In genomic region chr2:158094300-158094699, GRCm38 (mm10) we compare ENCODE assay signal across 17 mouse cellular contexts. TPM values are rescaled to one million over a fixed set of nuclear protein-coding genes. Genes with fewer than 3 reads are reported as not detected.
A peak's percentile ranks its signal among the peaks of the same experiment; 100 is the strongest.
DNase-seq lines count a peak whose midpoint lies in the region; ATAC-seq and TF ChIP-seq lines count a peak whose summit lies in the region.
"Had no signal": no experiment of that assay in that cellular context is flagged by ENCODE, and none has a peak within 500 bp of the region (broad histone marks: within the 10 kb centered on the region; RNA-seq: fewer than 3 reads in every experiment).

No protein-coding gene starts in this region.

- H3K36me3 ChIP-seq in heart, embryonic 11.5 days (ENCODE audit: control insufficient read depth, insufficient read depth, low read length), result no peaks in the 10 kb centered on the region
- no peaks in the 10 kb centered on the region for H3K36me3 ChIP-seq in limb, embryonic 15.5 days
- H3K36me3 ChIP-seq in limb, embryonic 10.5 days, result no peaks in the 10 kb centered on the region
- H3K36me3 ChIP-seq in heart, postnatal 0 days (replicated peaks; ENCODE audit: control insufficient read depth, insufficient read depth, low read length), result no peaks in the 10 kb centered on the region
- H3K36me3 ChIP-seq in stomach, embryonic 15.5 days, result no peaks in the 10 kb centered on the region
- H3K36me3 ChIP-seq in hindbrain, embryonic 13.5 days, result no peaks in the 10 kb centered on the region
- H3K36me3 ChIP-seq in hindbrain, embryonic 12.5 days, result no peaks in the 10 kb centered on the region
- H3K36me3 ChIP-seq: embryonic facial prominence, embryonic 12.5 days; liver, embryonic 13.5 days; midbrain, embryonic 15.5 days had no signal

- no peak for TF ChIP-seq EP300 in heart, postnatal 0 days (IDR thresholded peaks at IDR 0.05; ENCODE audit: low read depth)

- no peak overlapping the region for H3K4me3 ChIP-seq in heart, embryonic 11.5 days (ENCODE audit: low read depth, low read length)
- no peak overlapping the region for H3K4me3 ChIP-seq in limb, embryonic 15.5 days
- H3K4me3 ChIP-seq in limb, embryonic 10.5 days, result no peak overlapping the region
- no peak overlapping the region for H3K4me3 ChIP-seq in heart, postnatal 0 days (ENCODE audit: low read depth, low read length)
- no peak overlapping the region for H3K4me3 ChIP-seq in stomach, embryonic 15.5 days (replicated peaks)
- H3K4me3 ChIP-seq in hindbrain, embryonic 13.5 days, result no peak overlapping the region
- no peak overlapping the region for H3K4me3 ChIP-seq in hindbrain, embryonic 12.5 days
- H3K4me3 ChIP-seq: embryonic facial prominence, embryonic 12.5 days; liver, embryonic 13.5 days; midbrain, embryonic 15.5 days had no signal

- peaks cover 11% of the 10 kb centered on the region for H3K4me1 ChIP-seq in heart, embryonic 11.5 days (ENCODE audit: control insufficient read depth, insufficient read depth, low read length)
- H3K4me1 ChIP-seq in limb, embryonic 15.5 days, result peaks cover 17% of the 10 kb centered on the region
- peaks cover 16% of the 10 kb centered on the region for H3K4me1 ChIP-seq in limb, embryonic 10.5 days
- peaks cover 13% of the 10 kb centered on the region for H3K4me1 ChIP-seq in heart, postnatal 0 days (ENCODE audit: control insufficient read depth, insufficient read depth)
- peaks cover 34% of the 10 kb centered on the region for H3K4me1 ChIP-seq in stomach, embryonic 15.5 days
- peaks cover 13% of the 10 kb centered on the region; the same call in 1 of the 2 replicates for H3K4me1 ChIP-seq in hindbrain, embryonic 13.5 days (replicated peaks)
- 0 out of 2 replicates have a peak, but pooled peaks cover 8% of the 10 kb centered on the region for H3K4me1 ChIP-seq in hindbrain, embryonic 12.5 days
- H3K4me1 ChIP-seq: midbrain, embryonic 15.5 days had no signal

- H3K4me2 ChIP-seq in heart, embryonic 11.5 days, result no peak overlapping the region
- H3K4me2 ChIP-seq in limb, embryonic 15.5 days, result no peak overlapping the region
- no peak overlapping the region for H3K4me2 ChIP-seq in heart, postnatal 0 days (ENCODE audit: low read depth, low read length)
- H3K4me2 ChIP-seq in stomach, embryonic 15.5 days, result no peak overlapping the region
- H3K4me2 ChIP-seq in hindbrain, embryonic 13.5 days, result no peak overlapping the region
- no peak overlapping the region for H3K4me2 ChIP-seq in hindbrain, embryonic 12.5 days (replicated peaks)
- H3K4me2 ChIP-seq: embryonic facial prominence, embryonic 12.5 days; hindbrain, embryonic 14.5 days; liver, embryonic 13.5 days; midbrain, embryonic 15.5 days had no signal

- TF ChIP-seq CTCF in heart, postnatal 0 days (IDR thresholded peaks at IDR 0.05; ENCODE audit: low read depth), result no peak

- no peaks in the 10 kb centered on the region for H3K27me3 ChIP-seq in heart, embryonic 11.5 days (ENCODE audit: control insufficient read depth, insufficient read depth, low read length)
- no peaks in the 10 kb centered on the region for H3K27me3 ChIP-seq in limb, embryonic 15.5 days
- no peaks in the 10 kb centered on the region for H3K27me3 ChIP-seq in limb, embryonic 10.5 days (ENCODE audit: low read depth, poor library complexity, severe bottlenecking)
- H3K27me3 ChIP-seq in heart, postnatal 0 days (ENCODE audit: control insufficient read depth, insufficient read depth, low read length), result no peaks in the 10 kb centered on the region
- H3K27me3 ChIP-seq in stomach, embryonic 15.5 days (replicated peaks), result no peaks in the 10 kb centered on the region
- no peaks in the 10 kb centered on the region for H3K27me3 ChIP-seq in hindbrain, embryonic 13.5 days
- H3K27me3 ChIP-seq in hindbrain, embryonic 12.5 days, result no peaks in the 10 kb centered on the region
- H3K27me3 ChIP-seq: embryonic facial prominence, embryonic 12.5 days; midbrain, embryonic 15.5 days; Patski had no signal

- WGBS in heart, embryonic 11.5 days (ENCODE audit: insufficient replicate concordance), result 72% methylated on average over 7 of the region's 7 CpGs
- WGBS in limb, embryonic 15.5 days, result 76% methylated on average over 7 of the region's 7 CpGs
- 90% methylated on average over 7 of the region's 7 CpGs for WGBS in limb, embryonic 10.5 days
- WGBS in heart, postnatal 0 days, result 70% methylated on average over 7 of the region's 7 CpGs
- WGBS in stomach, embryonic 15.5 days, result 34% methylated on average over 7 of the region's 7 CpGs
- 86% methylated on average over 7 of the region's 7 CpGs for WGBS in hindbrain, embryonic 13.5 days
- 80% methylated on average over 7 of the region's 7 CpGs for WGBS in hindbrain, embryonic 12.5 days

- DNase-seq in heart, adult 18-20 months, result peak; percentile 44 to 48
- no peak for DNase-seq in limb, embryonic 10.5 days (ENCODE audit: low spot score)
- peak; percentile 5 for DNase-seq in heart, postnatal 0 days (ENCODE audit: low spot score)
- DNase-seq: B cell, adult 2 months; layer of hippocampus, postnatal 36 days; left cerebral cortex, postnatal 4 days; liver, embryonic 13.5 days; thymus, postnatal 4 days had no signal

- no peaks in the 10 kb centered on the region for H3K9me3 ChIP-seq in heart, embryonic 11.5 days (replicated peaks; ENCODE audit: control insufficient read depth, low read length)
- no peaks in the 10 kb centered on the region for H3K9me3 ChIP-seq in limb, embryonic 15.5 days
- H3K9me3 ChIP-seq in limb, embryonic 10.5 days (replicated peaks), result no peaks in the 10 kb centered on the region
- no peaks in the 10 kb centered on the region for H3K9me3 ChIP-seq in heart, postnatal 0 days (replicated peaks; ENCODE audit: control insufficient read depth, low read length)
- H3K9me3 ChIP-seq in stomach, embryonic 15.5 days, result no peaks in the 10 kb centered on the region
- no peaks in the 10 kb centered on the region for H3K9me3 ChIP-seq in hindbrain, embryonic 13.5 days
- H3K9me3 ChIP-seq in hindbrain, embryonic 12.5 days (replicated peaks), result no peaks in the 10 kb centered on the region
- H3K9me3 ChIP-seq: embryonic facial prominence, embryonic 12.5 days; liver, embryonic 13.5 days; midbrain, embryonic 15.5 days had no signal

- no peak overlapping the region for H3K27ac ChIP-seq in heart, embryonic 11.5 days (ENCODE audit: low read depth, low read length)
- H3K27ac ChIP-seq in limb, embryonic 15.5 days, result peak overlapping the region; percentile 39; the same call in 1 of the 2 replicates
- no peak overlapping the region for H3K27ac ChIP-seq in limb, embryonic 10.5 days
- no peak overlapping the region; the same call in 1 of the 2 replicates for H3K27ac ChIP-seq in heart, postnatal 0 days (ENCODE audit: low read depth)
- H3K27ac ChIP-seq in stomach, embryonic 15.5 days, result peak overlapping the region; percentile 72
- H3K27ac ChIP-seq in hindbrain, embryonic 13.5 days, result no peak overlapping the region
- no peak overlapping the region for H3K27ac ChIP-seq in hindbrain, embryonic 12.5 days
- H3K27ac ChIP-seq: embryonic facial prominence, embryonic 12.5 days; hindbrain, embryonic 14.5 days; liver, embryonic 13.5 days; midbrain, embryonic 15.5 days had no signal

- ATAC-seq in heart, embryonic 11.5 days (replicated peaks; ENCODE audit: insufficient number of reproducible peaks, low FRiP score, low TSS enrichment), result no peak
- no peak for ATAC-seq in limb, embryonic 15.5 days (ENCODE audit: insufficient number of reproducible peaks, low FRiP score, low TSS enrichment, low read depth)
- no peak for ATAC-seq in heart, postnatal 0 days (ENCODE audit: insufficient read depth, low read depth)
- no peak for ATAC-seq in stomach, embryonic 15.5 days (ENCODE audit: insufficient read depth, low FRiP score, low read depth)
- no peak for ATAC-seq in hindbrain, embryonic 13.5 days (ENCODE audit: low FRiP score)
- no peak for ATAC-seq in hindbrain, embryonic 12.5 days (ENCODE audit: low FRiP score)
- ATAC-seq: midbrain, embryonic 15.5 days; Patski had no signal

- H3K9ac ChIP-seq in heart, embryonic 11.5 days (ENCODE audit: low read depth, low read length), result no peak overlapping the region
- H3K9ac ChIP-seq in limb, embryonic 15.5 days, result no peak overlapping the region
- no peak overlapping the region for H3K9ac ChIP-seq in heart, postnatal 0 days (replicated peaks; ENCODE audit: low read depth, low read length)
- no peak overlapping the region for H3K9ac ChIP-seq in stomach, embryonic 15.5 days
- H3K9ac ChIP-seq in hindbrain, embryonic 13.5 days, result no peak overlapping the region
- no peak overlapping the region for H3K9ac ChIP-seq in hindbrain, embryonic 12.5 days
- H3K9ac ChIP-seq: embryonic facial prominence, embryonic 12.5 days; hindbrain, embryonic 14.5 days; liver, embryonic 13.5 days; midbrain, embryonic 15.5 days had no signal

RNA-seq across cellular contexts. Expression of gene Tgm2, which starts 51.9 kb away (rescaled TPM):
- total RNA-seq in heart, adult 18-20 months (2021), result 100 to 1,000 TPM; 247 to 266 TPM
- polyA plus RNA-seq in heart, embryonic 11.5 days (2014; fragmentation: Nextera tagmentation; extraction: Ambion mirVana), result 129 and 130 TPM in 2 replicates
- 13.3 and 18.1 TPM in 2 replicates for polyA plus RNA-seq in limb, embryonic 15.5 days (2015; fragmentation: Nextera tagmentation; extraction: Ambion mirVana)
- 3.7 and 5.5 TPM in 2 replicates for polyA plus RNA-seq in limb, embryonic 10.5 days (2016; fragmentation: Nextera tagmentation; extraction: Ambion mirVana)
- 445 and 622 TPM in 2 replicates for total RNA-seq in heart, postnatal 0 days (2014; rRNA removed; ENCODE audit: low replicate concordance)
- 136 and 155 TPM in 2 replicates for polyA plus RNA-seq in heart, postnatal 0 days (2015; fragmentation: Nextera tagmentation; extraction: Ambion mirVana)
- polyA plus RNA-seq in stomach, embryonic 15.5 days (2015; fragmentation: Nextera tagmentation; extraction: Ambion mirVana), result 91.7 and 93.1 TPM in 2 replicates
- polyA plus RNA-seq in hindbrain, embryonic 13.5 days (2015; fragmentation: Nextera tagmentation; extraction: Ambion mirVana), result 10.1 TPM in 2 replicates
- 9.9 and 11.1 TPM in 2 replicates for polyA plus RNA-seq in hindbrain, embryonic 12.5 days (2016; fragmentation: Nextera tagmentation; extraction: Ambion mirVana)

Comparison
In these comparisons a context has a peak if more than half of its experiments do, and no peak if none do; other contexts are left out.
1. H3K27ac ChIP-seq: peak in limb, embryonic 15.5 days (single experiment) and stomach, embryonic 15.5 days (single experiment); none in heart, embryonic 11.5 days (single experiment), limb, embryonic 10.5 days (single experiment), heart, postnatal 0 days (single experiment), hindbrain, embryonic 13.5 days (single experiment) and hindbrain, embryonic 12.5 days (single experiment).